Mouse (Mus musculus) midbrain, embryonic 12.5 days (tissue): Measurements from ENCODE around the gene Ywhag. TPM values are rescaled to one million over a fixed set of nuclear protein-coding genes. Genes with fewer than 3 reads are reported as not detected.
A peak's percentile ranks its signal among the peaks of the same experiment; 100 is the strongest.

ENCODE experiments used
- ATAC-seq: fragments of 200-750 bp; cut with Nextera tagmentation; 2 replicates; pipeline ENCODE4 v1.8.0; 2017; ENCODE audit warnings: low read depth, moderate TSS enrichment, moderate library complexity; ENCODE audit not compliant: low FRiP score
- H3K27ac ChIP-seq: fragments of 300-500 bp; sonication (generic); replicated peaks from 2 replicates; pipeline ENCODE4 v1.5.1; 2016; ENCODE audit warnings: mild to moderate bottlenecking
- H3K27me3 ChIP-seq: fragments of 300-500 bp; sonication (generic); 2 replicates; pipeline ENCODE4 v1.6.1; 2016; ENCODE audit warnings: mild to moderate bottlenecking
- H3K36me3 ChIP-seq: fragments of 300-500 bp; sonication (generic); 2 replicates; pipeline ENCODE4 v1.6.1; 2016
- H3K4me1 ChIP-seq: fragments of 300-500 bp; sonication (generic); 2 replicates; pipeline ENCODE4 v1.6.1; 2016
- H3K4me2 ChIP-seq: fragments of 300-500 bp; sonication (generic); replicated peaks from 2 replicates; pipeline ENCODE4 v1.6.1; 2016; ENCODE audit warnings: mild to moderate bottlenecking, moderate library complexity
- H3K4me3 ChIP-seq: fragments of 300-500 bp; sonication (generic); 2 replicates; pipeline ENCODE4 v1.5.1; 2016; ENCODE audit warnings: mild to moderate bottlenecking
- H3K9ac ChIP-seq: fragments of 300-500 bp; sonication (generic); replicated peaks from 2 replicates; pipeline ENCODE4 v1.6.1; 2016; ENCODE audit warnings: mild to moderate bottlenecking, moderate library complexity
- H3K9me3 ChIP-seq: fragments of 300-500 bp; sonication (generic); 2 replicates; pipeline ENCODE4 v1.6.1; 2016; ENCODE audit warnings: mild to moderate bottlenecking
- WGBS: fragments of 180-500 bp; shearing (Covaris S2); methylation state at CpG from one replicate; pipeline ENCODE4 v1.1.7; 2016; 5-methylcytosine and 5-hydroxymethylcytosine counted together
- polyA plus RNA-seq: library from polyadenylated mRNA; unstranded; fragments of >200 nt; fragmentation: Nextera tagmentation; extraction: Ambion mirVana; gene quantifications from 2 replicates; pipeline ENCODE4 v1.2.1, GENCODE M21; 2016

The Ywhag gene
- polyA plus RNA-seq, 1 experiment from 2014 or later = 457 TPM

DNA sequence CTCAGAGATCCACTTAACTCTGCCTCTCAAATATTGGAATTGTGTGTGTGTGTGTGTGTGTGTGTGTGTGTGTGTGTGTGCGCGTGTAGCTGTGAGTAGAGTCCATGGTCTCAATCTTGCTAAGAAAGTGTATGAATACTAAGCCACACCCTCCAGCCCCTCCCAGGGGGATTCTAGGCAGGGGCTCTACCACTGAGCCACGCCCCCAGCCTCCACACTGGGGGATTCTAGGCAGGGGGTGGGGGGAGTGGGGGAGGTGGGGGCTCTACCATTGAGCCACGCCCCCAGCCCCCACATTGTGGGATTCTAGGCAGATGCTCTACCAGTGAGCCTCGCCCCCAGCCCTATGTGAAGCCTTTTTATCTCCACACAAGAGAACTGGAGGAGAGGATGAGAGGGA is 12.2 kb upstream of the Ywhag start:
- WGBS = 73% methylated on average over 5 of the region's 5 CpGs
- H3K27ac ChIP-seq = peak overlapping the region; percentile 27
- ATAC-seq = no peak

DNA sequence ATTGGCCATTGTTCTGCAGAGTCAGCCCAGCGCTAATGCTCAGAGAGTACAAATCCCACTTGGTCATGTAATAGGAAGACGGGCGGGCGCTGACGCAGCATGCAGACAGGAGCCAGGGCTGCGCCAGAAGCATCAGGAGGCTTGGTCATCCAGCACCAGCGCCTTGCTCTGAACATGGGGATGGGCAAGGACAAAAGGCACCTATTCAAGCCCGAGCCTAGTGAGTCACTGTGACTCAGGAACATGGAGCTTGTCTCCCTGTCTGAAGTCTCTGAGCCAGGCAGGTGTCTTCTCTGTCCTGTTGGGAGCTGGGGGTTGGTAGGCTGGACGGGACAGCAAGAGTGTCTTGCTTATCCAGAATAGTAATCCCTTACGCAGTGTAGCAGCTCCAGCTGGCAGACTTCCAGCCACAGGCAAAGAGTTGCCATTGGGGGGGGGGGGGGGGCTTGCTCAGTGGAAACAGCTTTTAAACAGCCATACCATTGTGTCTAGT is 11.5 kb upstream of the Ywhag start:
- 55% methylated on average over 10 of the region's 10 CpGs for WGBS
- Histone ChIP-seq H3K9ac (no peak overlapping the region), H3K4me3 (no peak overlapping the region), H3K27ac (peak overlapping the region; percentile 27), H3K9me3 (no peaks in the 10 kb centered on the region), H3K4me1 (peaks cover 11% of the 10 kb centered on the region), H3K27me3 (no peaks in the 10 kb centered on the region), H3K36me3 (no peaks in the 10 kb centered on the region), H3K4me2 (0 out of 2 replicates have a peak overlapping the region, but pooled peaks have one; percentile 7)
- ATAC-seq = 0 out of 2 replicates have a peak, but pooled peaks have one; percentile 47

More for the DNA sequence above, 12.2 kb upstream of the Ywhag start:
- no peaks in the 10 kb centered on the region for H3K9me3 ChIP-seq
- no peaks in the 10 kb centered on the region for H3K36me3 ChIP-seq
- H3K4me2 ChIP-seq = 0 out of 2 replicates have a peak overlapping the region, but pooled peaks have one; percentile 7
- no peak overlapping the region for H3K4me3 ChIP-seq
- no peaks in the 10 kb centered on the region for H3K27me3 ChIP-seq
- peaks cover 11% of the 10 kb centered on the region for H3K4me1 ChIP-seq
- H3K9ac ChIP-seq = no peak overlapping the region

GRCm38 (mm10) chr5:135942710-135943109 is 8.3 kb upstream of the Ywhag start:
- H3K27me3 ChIP-seq = no peaks in the 10 kb centered on the region
- WGBS = 83% methylated on average over 6 of the region's 6 CpGs
- H3K4me2 ChIP-seq = no peak overlapping the region

DNA sequence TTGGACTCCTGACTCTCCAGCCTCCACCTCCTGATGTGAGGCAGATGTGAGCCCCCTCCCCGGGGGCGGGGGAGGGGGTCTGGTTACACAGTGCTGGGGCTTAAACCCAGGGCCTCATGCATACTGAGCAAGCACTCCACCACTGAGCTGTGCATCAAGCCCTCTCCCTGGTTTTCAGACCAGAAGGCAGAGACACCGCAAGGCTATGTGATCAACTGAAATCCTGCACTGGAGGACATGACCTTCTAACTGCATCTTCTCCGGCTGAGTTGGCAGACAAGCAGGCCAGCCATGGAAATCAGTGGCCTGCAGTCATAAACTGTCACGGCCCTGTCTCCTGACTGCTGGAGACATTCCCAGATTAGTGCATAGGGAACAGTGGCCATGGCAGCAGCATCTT is 6.2 kb upstream of the Ywhag start:
- Histone ChIP-seq H3K27me3 (no peaks in the 10 kb centered on the region), H3K27ac (no peak overlapping the region), H3K9ac (no peak overlapping the region), H3K36me3 (no peaks in the 10 kb centered on the region), H3K9me3 (no peaks in the 10 kb centered on the region), H3K4me2 (no peak overlapping the region), H3K4me3 (no peak overlapping the region), H3K4me1 (no peaks in the 10 kb centered on the region)
- ATAC-seq = no peak
- 69% methylated on average over 5 of the region's 5 CpGs for WGBS

More at GRCm38 (mm10) chr5:135942710-135943109, 8.3 kb upstream of the Ywhag start:
- no peak overlapping the region for H3K9ac ChIP-seq
- no peak overlapping the region for H3K4me3 ChIP-seq
- no peak overlapping the region for H3K27ac ChIP-seq
- no peaks in the 10 kb centered on the region for H3K9me3 ChIP-seq
- peaks cover 11% of the 10 kb centered on the region for H3K4me1 ChIP-seq
- no peaks in the 10 kb centered on the region for H3K36me3 ChIP-seq
- no peak for ATAC-seq

DNA sequence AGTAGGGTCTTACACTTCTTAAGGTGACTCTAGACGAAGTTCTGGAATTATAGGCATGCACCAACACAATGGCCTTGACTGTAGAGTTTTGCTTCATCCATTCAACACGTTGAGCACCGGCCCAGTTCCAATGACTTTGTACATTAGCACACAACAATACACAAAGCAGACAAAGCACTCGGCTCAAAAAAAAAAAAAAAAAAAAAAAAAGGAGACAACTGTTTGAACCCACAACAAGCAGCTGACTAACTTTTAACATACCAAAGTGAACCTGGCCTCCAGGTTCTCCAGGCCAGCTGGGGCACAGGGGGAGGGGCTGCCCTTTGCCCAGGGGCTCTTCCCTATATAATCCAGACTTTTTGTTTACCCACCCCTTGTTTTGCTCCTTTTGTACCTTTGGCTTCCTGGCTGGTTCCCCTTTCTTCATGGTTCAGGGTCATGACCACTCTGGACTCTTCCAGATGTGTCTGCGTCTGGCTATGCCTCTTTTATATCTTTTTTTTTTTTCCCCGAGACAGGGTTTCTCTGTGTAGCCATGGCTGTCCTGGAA is 1.3 kb upstream of the Ywhag start:
- Histone ChIP-seq H3K27ac (peak overlapping the region; percentile 97), H3K4me2 (no peak overlapping the region), H3K36me3 (peaks cover 16% of the 10 kb centered on the region), H3K27me3 (no peaks in the 10 kb centered on the region), H3K4me3 (no peak overlapping the region), H3K9ac (no peak overlapping the region), H3K4me1 (peaks cover 23% of the 10 kb centered on the region), H3K9me3 (no peaks in the 10 kb centered on the region)
- 79% methylated on average over 6 of the region's 6 CpGs for WGBS
- no peak for ATAC-seq

GRCm38 (mm10) chr5:135935176-135935523 is 734 bp upstream of the Ywhag start:
- no peaks in the 10 kb centered on the region for H3K27me3 ChIP-seq
- H3K4me3 ChIP-seq = peak overlapping the region; percentile 89; the same call in 1 of the 2 replicates
- H3K27ac ChIP-seq = peak overlapping the region; percentile 97
- peaks cover 21% of the 10 kb centered on the region for H3K36me3 ChIP-seq
- ATAC-seq = no peak
- H3K4me1 ChIP-seq = peaks cover 23% of the 10 kb centered on the region
- 57% methylated on average over 7 of the region's 7 CpGs for WGBS
- no peaks in the 10 kb centered on the region for H3K9me3 ChIP-seq
- peak overlapping the region; percentile 64 for H3K4me2 ChIP-seq
- H3K9ac ChIP-seq = 0 out of 2 replicates have a peak overlapping the region, but pooled peaks have one; percentile 12

DNA sequence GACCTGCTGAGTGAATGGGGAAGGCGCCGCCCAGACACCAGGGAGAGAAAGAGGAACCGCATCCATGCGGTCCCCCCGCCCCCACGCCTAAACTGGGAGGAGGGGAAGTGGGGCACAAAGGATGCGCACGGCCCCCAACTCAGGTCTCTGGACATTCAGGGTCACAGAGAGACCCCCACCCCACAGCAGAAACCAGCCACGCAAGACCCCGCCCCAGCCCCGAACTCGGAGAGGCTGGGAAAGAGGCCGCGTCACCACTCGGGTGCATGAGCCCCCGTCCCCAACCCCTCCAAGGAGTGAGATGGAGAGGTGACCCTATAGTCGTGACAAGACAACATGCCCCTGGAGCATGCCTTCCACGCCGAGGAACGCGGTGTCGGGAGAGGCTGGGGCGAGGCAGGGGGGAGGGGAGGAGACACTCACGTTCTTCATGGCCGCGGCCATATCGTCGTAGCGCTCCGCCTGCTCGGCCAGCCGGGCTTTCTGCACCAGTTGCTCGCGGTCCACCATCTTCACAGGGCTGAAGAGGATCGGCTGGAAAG is 445 bp downstream of the Ywhag start:
- under 1% methylated on average over 35 of the region's 35 CpGs for WGBS

DNA sequence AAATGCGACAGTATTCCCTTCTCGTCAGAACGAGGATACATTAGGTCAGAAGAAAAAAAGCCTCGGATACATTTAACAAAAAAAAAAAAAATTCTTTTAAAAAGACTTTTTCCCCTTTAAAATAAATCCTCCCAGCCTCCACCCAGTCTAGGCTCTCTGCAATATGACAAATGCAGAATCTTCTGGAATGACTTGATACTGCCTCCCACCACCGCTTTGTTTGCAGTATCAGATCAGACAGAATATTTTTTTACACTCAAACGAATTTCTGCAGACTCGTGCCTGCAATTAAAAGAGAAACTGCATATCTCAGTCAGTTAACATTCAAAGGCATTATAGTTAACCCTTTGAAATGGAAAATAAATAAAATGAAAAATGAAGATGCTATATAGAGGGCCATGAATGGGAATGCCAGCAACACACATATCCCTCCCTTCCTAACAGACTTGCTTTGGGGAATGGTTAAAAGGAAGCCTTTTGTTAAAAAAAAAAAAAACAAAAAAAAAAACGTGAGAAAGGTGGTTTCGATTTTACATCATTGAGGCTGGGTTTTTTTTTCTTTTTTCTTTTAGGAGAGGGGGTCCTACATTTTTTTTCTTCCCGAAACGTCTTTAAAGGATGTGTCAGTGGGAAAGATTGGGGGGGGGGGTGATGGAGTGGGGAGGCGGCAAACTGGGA is 1.1 kb downstream of the Ywhag start:
- H3K9ac ChIP-seq = peak overlapping the region; percentile 85
- H3K4me2 ChIP-seq = peak overlapping the region; percentile 64
- H3K9me3 ChIP-seq = no peaks in the 10 kb centered on the region
- H3K4me3 ChIP-seq = peak overlapping the region; percentile 89
- peaks cover 26% of the 10 kb centered on the region for H3K4me1 ChIP-seq
- peak overlapping the region; percentile 97 for H3K27ac ChIP-seq
- H3K27me3 ChIP-seq = no peaks in the 10 kb centered on the region
- no peak for ATAC-seq
- H3K36me3 ChIP-seq = peaks cover 35% of the 10 kb centered on the region
- WGBS = 16% methylated on average over 12 of the region's 12 CpGs

More for the DNA sequence above, 445 bp downstream of the Ywhag start:
- H3K4me1 ChIP-seq = peaks cover 26% of the 10 kb centered on the region
- peak; percentile 71 for ATAC-seq
- H3K9me3 ChIP-seq = no peaks in the 10 kb centered on the region
- H3K4me3 ChIP-seq = peak overlapping the region; percentile 89
- peak overlapping the region; percentile 97 for H3K27ac ChIP-seq
- H3K36me3 ChIP-seq = peaks cover 33% of the 10 kb centered on the region
- peak overlapping the region; percentile 64 for H3K4me2 ChIP-seq
- no peaks in the 10 kb centered on the region for H3K27me3 ChIP-seq
- H3K9ac ChIP-seq = peak overlapping the region; percentile 85

DNA sequence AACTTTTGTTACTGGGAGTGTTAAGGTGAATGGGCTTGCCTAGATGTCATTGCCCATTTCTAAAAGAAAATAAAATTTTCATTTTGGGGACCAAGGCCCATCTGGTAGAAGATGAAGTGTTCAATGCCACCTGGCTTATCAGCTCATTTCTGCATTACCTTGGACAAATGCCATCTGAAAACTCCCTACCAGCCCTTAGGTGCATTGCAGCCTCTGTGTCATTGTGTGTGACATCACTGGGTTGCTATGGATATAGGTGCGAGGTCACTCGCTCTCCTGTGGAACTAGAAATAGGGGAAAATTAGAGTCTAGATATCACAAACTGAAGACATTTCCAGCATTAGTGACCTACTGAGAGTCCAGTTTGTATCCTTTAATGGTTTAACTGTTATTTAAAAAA is 2.1 kb downstream of the Ywhag start:
- no peak for ATAC-seq
- Histone ChIP-seq H3K9me3 (no peaks in the 10 kb centered on the region), H3K36me3 (peaks cover 44% of the 10 kb centered on the region), H3K27ac (no peak overlapping the region), H3K4me1 (peaks cover 26% of the 10 kb centered on the region), H3K4me3 (peak overlapping the region; percentile 30), H3K4me2 (peak overlapping the region; percentile 64), H3K27me3 (no peaks in the 10 kb centered on the region), H3K9ac (0 out of 2 replicates have a peak overlapping the region, but pooled peaks have one; percentile 34)
- 83% methylated on average over 2 of the region's 2 CpGs for WGBS

DNA sequence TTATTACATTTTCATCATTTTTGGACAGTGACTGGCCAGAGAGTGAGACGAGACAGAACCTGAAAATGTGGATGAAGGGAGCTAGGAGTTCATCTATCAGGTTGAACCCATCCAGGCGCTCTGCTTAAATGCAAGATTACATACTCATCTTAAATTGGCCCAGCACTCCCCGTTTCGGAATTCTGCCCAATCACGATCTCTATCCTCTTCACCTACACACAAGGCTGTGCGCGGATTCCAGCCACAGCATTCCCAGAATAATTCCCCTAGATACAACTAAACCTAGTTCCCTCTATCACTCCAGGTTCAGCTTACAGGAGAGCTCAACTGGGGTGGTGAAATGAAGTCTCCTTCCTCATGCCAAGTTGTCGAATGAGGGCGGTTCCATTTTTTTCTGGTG is 2.9 kb downstream of the Ywhag start:
- ATAC-seq = no peak
- peaks cover 26% of the 10 kb centered on the region for H3K4me1 ChIP-seq

DNA sequence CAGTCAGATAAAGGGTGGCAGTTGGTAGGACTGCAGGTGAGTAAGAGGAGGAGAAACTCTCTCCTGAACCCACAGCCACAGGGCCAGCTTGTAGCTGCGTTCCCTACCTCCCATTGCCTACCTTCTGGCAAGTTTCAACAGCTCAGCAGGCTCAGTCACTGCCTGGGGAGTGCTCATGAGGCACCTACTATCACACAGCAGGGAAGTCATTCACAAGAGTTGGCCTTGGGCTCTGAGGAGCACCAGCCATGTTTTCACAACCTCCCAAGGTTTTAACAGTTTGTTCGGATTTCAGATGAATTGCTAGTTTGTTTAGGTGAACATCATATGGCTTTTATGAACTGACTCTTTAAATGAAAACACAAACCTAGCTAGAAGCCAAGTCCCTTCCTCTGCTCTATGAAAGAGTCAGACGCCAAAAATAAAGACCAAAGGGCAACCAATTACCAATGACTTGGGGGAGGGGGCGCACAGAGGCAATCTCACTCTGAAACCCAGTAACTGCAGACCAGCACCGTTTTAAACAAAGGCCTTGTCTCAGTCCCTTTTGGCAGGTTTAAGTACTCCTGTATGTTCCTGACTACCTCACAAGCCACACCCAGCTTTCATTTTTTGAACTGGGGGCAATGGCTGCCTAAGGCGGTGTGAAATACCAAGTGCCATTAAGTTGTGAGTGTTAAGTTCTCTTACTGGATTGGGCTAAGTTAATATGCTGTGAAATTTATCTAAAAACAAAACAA is 4.6 kb downstream of the Ywhag start:
- no peak for ATAC-seq

More for the DNA sequence above, 2.9 kb downstream of the Ywhag start:
- Histone ChIP-seq H3K4me2 (peak overlapping the region; percentile 64), H3K4me3 (0 out of 2 replicates have a peak overlapping the region, but pooled peaks have one; percentile 0), H3K9me3 (no peaks in the 10 kb centered on the region), H3K27me3 (no peaks in the 10 kb centered on the region), H3K9ac (no peak overlapping the region), H3K27ac (no peak overlapping the region), H3K36me3 (peaks cover 50% of the 10 kb centered on the region)
- 92% methylated on average over 9 of the region's 9 CpGs for WGBS

More for the DNA sequence above, 4.6 kb downstream of the Ywhag start:
- Histone ChIP-seq H3K36me3 (peaks cover 59% of the 10 kb centered on the region), H3K9ac (no peak overlapping the region), H3K27ac (no peak overlapping the region), H3K9me3 (no peaks in the 10 kb centered on the region), H3K27me3 (no peaks in the 10 kb centered on the region), H3K4me1 (peaks cover 26% of the 10 kb centered on the region), H3K4me3 (no peak overlapping the region), H3K4me2 (no peak overlapping the region)
- WGBS = 77% methylated on average over 6 of the region's 6 CpGs
